Mouse (Mus musculus) liver, postnatal 0 days (tissue): ENCODE data around the gene Defb23. TPM values are rescaled to one million over a fixed set of nuclear protein-coding genes. Genes with fewer than 3 reads are reported as not detected.

Source experiments
- ATAC-seq: fragments of 200-750 bp; cut with Nextera tagmentation; 2 replicates; pipeline ENCODE4 v1.8.0; 2017; ENCODE audit warnings: mild to moderate bottlenecking, moderate library complexity
- DNase-seq: peaks from one replicate; pipeline ENCODE4 v3.0.0-alpha.2; 2016
- H3K27ac ChIP-seq: fragments of 300-500 bp; sonication (generic); 2 replicates; pipeline ENCODE4 v1.5.1; 2014; ENCODE audit warnings: antibody characterized with exemption, moderate library complexity, mild to moderate bottlenecking, low read depth
- H3K27me3 ChIP-seq: fragments of 300-500 bp; sonication (generic); 2 replicates; pipeline ENCODE4 v1.6.1; 2014; ENCODE audit warnings: low read length, control low read depth, mixed read lengths; ENCODE audit not compliant: insufficient read depth
- H3K36me3 ChIP-seq: fragments of 300-500 bp; sonication (generic); replicated peaks from 2 replicates; pipeline ENCODE4 v1.6.1; 2014; ENCODE audit warnings: mild to moderate bottlenecking, control low read depth, low read length, moderate library complexity, mixed read lengths; ENCODE audit not compliant: insufficient read depth
- H3K4me1 ChIP-seq: fragments of 300-500 bp; sonication (generic); 2 replicates; pipeline ENCODE4 v1.6.1; 2014; ENCODE audit warnings: antibody characterized with exemption, mild to moderate bottlenecking, control low read depth; ENCODE audit not compliant: insufficient read depth
- H3K4me2 ChIP-seq: fragments of 300-500 bp; sonication (generic); 2 replicates; pipeline ENCODE4 v1.6.1; 2014; ENCODE audit warnings: low read depth, mild to moderate bottlenecking, low read length, moderate library complexity, mixed read lengths
- H3K4me3 ChIP-seq: fragments of 300-500 bp; sonication (generic); 2 replicates; pipeline ENCODE4 v1.5.1; 2014; ENCODE audit warnings: low read depth, low read length
- H3K9ac ChIP-seq: fragments of 300-500 bp; sonication (generic); replicated peaks from 2 replicates; pipeline ENCODE4 v1.6.1; 2014; ENCODE audit warnings: mild to moderate bottlenecking, moderate library complexity
- H3K9me3 ChIP-seq: fragments of 300-500 bp; sonication (generic); 2 replicates; pipeline ENCODE4 v1.6.1; 2016; ENCODE audit warnings: mild to moderate bottlenecking, control low read depth, low read length, mixed read lengths
- CTCF ChIP-seq: sonication (generic); IDR thresholded peaks from 2 replicates; pipeline ENCODE4 v1.5.1; 2016; ENCODE audit warnings: antibody characterized with exemption, low read depth
- EP300 ChIP-seq: IDR thresholded peaks from 2 replicates; pipeline ENCODE4 v1.6.1; 2016; ENCODE audit warnings: antibody characterized with exemption, low read depth, mild to moderate bottlenecking
- WGBS: fragments of 180-500 bp; shearing (Covaris S2); extraction: QIAGEN DNeasy Blood & Tissue Kit; methylation state at CpG from one replicate; pipeline ENCODE4 v1.1.7; 2014; ENCODE audit not compliant: insufficient replicate concordance; 5-methylcytosine and 5-hydroxymethylcytosine counted together
- polyA plus RNA-seq: library from polyadenylated mRNA; unstranded; fragments of >200 nt; fragmentation: Nextera tagmentation; extraction: Ambion mirVana; gene quantifications from 2 replicates; pipeline ENCODE4 v1.2.1, GENCODE M21; 2015

Gene Defb23
- polyA plus RNA-seq, 1 experiment from 2014 or later = not detected

DNA sequence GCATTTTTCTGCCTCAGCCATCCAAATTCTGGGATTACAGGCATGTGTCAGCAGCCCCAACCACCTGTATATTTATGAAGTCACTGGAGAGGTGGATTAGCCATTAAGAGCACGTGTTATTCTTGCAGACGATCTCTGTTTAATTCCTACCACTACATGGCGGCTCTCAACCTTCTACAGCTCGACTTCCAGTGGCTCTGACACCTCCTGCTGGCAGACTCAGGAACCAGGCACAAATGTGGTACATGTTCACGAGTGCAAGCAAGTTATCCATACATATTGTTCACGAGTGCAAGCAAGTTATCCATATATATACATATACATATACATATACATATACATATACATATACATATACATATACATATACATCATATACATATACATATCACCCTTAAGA lies 28.7 kb upstream of the Defb23 start:
- Histone ChIP-seq H3K4me3 (no peak overlapping the region), H3K27me3 (no peaks in the 10 kb centered on the region), H3K36me3 (no peaks in the 10 kb centered on the region), H3K27ac (no peak overlapping the region), H3K4me1 (no peaks in the 10 kb centered on the region), H3K9me3 (no peaks in the 10 kb centered on the region), H3K4me2 (no peak overlapping the region), H3K9ac (no peak overlapping the region)
- DNase-seq = no peak
- TF ChIP-seq EP300 (no peak), CTCF (no peak)
- no peak for ATAC-seq
- 69% methylated on average over 6 of the region's 6 CpGs for WGBS

DNA sequence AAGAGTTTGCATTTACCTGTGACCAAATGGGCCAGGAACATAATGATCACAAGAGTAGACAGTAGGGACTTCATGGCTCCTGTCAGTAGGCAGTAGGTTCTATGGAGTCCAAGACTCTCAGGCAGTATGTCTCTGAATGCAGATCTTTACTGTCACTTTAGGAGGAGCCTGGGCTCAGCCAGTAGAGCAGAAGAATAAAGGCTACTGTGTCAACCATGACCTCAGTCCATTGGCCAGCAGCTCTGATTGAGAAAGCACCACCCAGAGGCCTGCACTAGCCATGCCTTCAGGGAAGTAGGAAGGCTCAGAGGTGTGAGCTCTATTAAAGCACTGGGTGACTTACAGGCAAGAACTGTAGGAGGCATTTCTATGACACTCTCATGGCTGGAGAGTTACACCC lies 25.6 kb upstream of the Defb23 start, which contains the start of gene Defb22:
TSS of gene Defb22 (minus strand) at position 101 of the 400 bp plus-strand sequence.
- Histone ChIP-seq H3K36me3 (no peaks in the 10 kb centered on the region), H3K4me3 (no peak within 1 kb of the TSS), H3K4me1 (no peaks in the 10 kb centered on the region), H3K4me2 (no peak within 1 kb of the TSS), H3K27me3 (no peaks in the 10 kb centered on the region), H3K9me3 (no peaks in the 10 kb centered on the region), H3K9ac (no peak within 1 kb of the TSS), H3K27ac (no peak within 1 kb of the TSS)
- TF ChIP-seq CTCF (no peak), EP300 (no peak)
- DNase-seq (no peak), ATAC-seq (no peak)

DNA sequence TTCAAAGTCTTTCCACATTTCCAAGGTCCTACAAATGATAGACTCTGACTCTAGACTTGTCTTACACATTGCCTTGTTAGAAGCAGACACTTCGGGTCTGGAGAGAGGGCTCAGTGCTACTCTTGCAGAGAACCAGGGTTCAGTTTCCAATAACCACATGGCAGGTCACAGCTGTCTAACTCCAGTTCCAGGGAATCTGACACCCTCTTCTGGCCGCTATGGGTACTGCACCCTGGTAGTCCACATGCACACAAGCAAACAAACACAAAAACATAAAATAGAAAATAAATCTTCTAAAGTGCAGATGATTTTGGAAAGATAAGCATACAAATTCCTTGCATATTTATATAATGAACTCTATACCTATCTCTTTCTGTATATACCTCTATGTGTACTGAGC lies 22.6 kb upstream of the Defb23 start:
- Histone ChIP-seq H3K9ac (no peak overlapping the region), H3K9me3 (no peaks in the 10 kb centered on the region), H3K27me3 (no peaks in the 10 kb centered on the region), H3K4me3 (no peak overlapping the region), H3K27ac (no peak overlapping the region), H3K4me2 (no peak overlapping the region), H3K4me1 (no peaks in the 10 kb centered on the region), H3K36me3 (no peaks in the 10 kb centered on the region)
- DNase-seq (peak; percentile 23), ATAC-seq (no peak)
- TF ChIP-seq EP300 (no peak), CTCF (peak; percentile 54)
- 60% methylated on average over 2 of the region's 2 CpGs for WGBS

DNA sequence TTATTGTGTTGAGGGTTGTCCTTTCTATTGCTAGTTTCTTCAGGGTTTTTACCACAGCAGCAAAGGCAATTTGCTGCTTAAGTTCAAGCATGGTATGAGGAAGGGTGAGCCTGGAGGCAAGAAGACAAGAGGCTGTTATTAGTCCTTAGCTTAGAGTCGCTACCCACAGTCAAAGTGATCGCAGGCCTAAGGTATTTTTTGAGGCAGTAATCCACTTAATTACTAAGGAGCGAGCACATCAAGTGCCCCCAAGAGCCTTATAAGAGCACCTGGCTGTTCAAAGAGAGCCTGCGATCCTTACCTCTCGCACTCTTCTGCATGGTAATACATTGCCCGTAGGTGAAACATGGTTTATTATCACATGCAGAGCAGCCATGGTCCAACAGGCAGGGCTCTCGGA lies 17.3 kb upstream of the Defb23 start:
- 78% methylated on average over 7 of the region's 7 CpGs for WGBS
- DNase-seq (no peak), ATAC-seq (no peak)
- TF ChIP-seq CTCF (no peak), EP300 (no peak)
- H3K27ac ChIP-seq = no peak overlapping the region
- H3K4me1 ChIP-seq = no peaks in the 10 kb centered on the region
- H3K27me3 ChIP-seq = no peaks in the 10 kb centered on the region
- no peaks in the 10 kb centered on the region for H3K36me3 ChIP-seq
- no peak overlapping the region for H3K4me3 ChIP-seq
- H3K9me3 ChIP-seq = no peaks in the 10 kb centered on the region
- no peak overlapping the region for H3K9ac ChIP-seq
- H3K4me2 ChIP-seq = no peak overlapping the region

DNA sequence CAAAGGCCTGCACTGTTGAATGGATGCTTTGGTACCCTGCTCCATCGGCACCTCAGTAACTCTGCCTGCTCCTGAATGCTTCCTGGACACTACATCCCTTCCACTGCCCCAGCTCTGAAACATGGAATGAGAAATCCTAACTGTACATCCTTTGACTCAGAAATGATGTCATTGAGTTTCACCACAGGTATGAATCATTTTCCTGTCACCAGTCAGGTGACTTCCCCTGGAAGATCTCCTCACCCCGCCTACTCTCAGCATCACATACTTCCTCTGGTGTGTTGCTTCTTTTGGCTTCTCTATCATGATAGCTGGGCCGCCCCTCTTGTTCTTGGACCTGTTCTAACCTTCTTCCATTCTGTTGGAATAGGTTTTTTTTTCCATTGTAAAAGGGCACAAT lies 16.5 kb upstream of the Defb23 start:
- TF ChIP-seq EP300 (no peak), CTCF (no peak)
- no peak for ATAC-seq
- H3K36me3 ChIP-seq = no peaks in the 10 kb centered on the region
- no peak overlapping the region for H3K9ac ChIP-seq
- no peak overlapping the region for H3K4me2 ChIP-seq
- no peaks in the 10 kb centered on the region for H3K27me3 ChIP-seq
- no peak overlapping the region for H3K4me3 ChIP-seq
- DNase-seq = no peak
- H3K9me3 ChIP-seq = no peaks in the 10 kb centered on the region
- no peak overlapping the region for H3K27ac ChIP-seq
- 67% methylated on average over 3 of the region's 3 CpGs for WGBS
- no peaks in the 10 kb centered on the region for H3K4me1 ChIP-seq

DNA sequence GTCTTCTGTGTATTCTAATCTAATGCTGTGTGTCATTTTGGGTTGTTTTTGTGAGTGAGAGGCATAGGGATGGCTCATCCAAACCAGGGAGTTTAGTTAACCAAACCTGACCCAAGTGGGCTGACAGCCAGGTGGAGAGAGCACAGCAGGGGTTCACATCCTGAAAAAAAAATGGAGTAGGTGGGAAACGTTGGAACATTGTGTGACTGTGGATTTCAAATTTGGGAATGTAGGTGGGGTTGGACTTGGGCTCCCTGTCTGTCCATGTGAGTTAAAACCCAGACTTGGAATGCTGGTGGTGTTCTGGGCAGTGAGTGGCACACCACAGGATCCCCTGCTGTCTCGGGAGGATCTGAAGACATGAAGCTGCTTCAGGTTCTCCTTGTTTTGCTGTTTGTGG lies 12.3 kb upstream of the Defb23 start, which contains the start of gene Defb20:
TSS of gene Defb20 (plus strand) at position 301 of the 400 bp plus-strand sequence.
- Histone ChIP-seq H3K27me3 (no peaks in the 10 kb centered on the region), H3K4me2 (no peak within 1 kb of the TSS), H3K4me1 (no peaks in the 10 kb centered on the region), H3K27ac (no peak within 1 kb of the TSS), H3K9ac (no peak within 1 kb of the TSS), H3K36me3 (no peaks in the 10 kb centered on the region), H3K9me3 (no peaks in the 10 kb centered on the region), H3K4me3 (no peak within 1 kb of the TSS)
- 55% methylated on average over 2 of the region's 2 CpGs for WGBS
- TF ChIP-seq CTCF (no peak), EP300 (no peak)
- DNase-seq (no peak), ATAC-seq (no peak)

DNA sequence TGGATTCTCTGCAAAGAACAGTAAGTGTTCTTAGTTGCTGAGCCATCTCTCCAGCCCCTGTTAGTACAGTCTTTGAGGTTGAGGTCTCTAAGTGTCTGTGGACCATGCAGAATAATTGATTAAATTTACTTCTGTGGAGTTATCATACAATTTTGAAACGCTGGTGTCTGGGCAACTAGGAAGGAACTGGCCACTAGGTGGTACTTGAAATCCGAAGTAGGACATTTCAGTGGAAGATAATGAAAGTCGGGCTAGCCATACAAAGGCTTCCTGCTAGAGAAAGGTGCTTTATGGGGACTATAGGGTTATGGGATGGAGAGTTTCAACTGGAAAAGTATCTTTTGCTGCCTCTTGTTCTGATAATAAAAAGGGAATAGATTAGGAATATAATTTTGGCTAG lies 8.0 kb upstream of the Defb23 start:
- Histone ChIP-seq H3K4me3 (no peak overlapping the region), H3K4me1 (no peaks in the 10 kb centered on the region), H3K4me2 (no peak overlapping the region), H3K9me3 (no peaks in the 10 kb centered on the region), H3K27me3 (no peaks in the 10 kb centered on the region), H3K36me3 (no peaks in the 10 kb centered on the region), H3K27ac (no peak overlapping the region), H3K9ac (no peak overlapping the region)
- 16% methylated on average over 3 of the region's 3 CpGs for WGBS
- DNase-seq (no peak), ATAC-seq (no peak)
- peak; percentile 32 for TF ChIP-seq CTCF
- no peak for TF ChIP-seq EP300
